Mouse (Mus musculus) erythroblast, embryonic 14.5 days (primary cell): ENCODE results near the gene Lrmda.

Source experiments
- GATA1 ChIP-seq: IDR thresholded peaks from 2 replicates; pipeline ENCODE4 v1.6.1; 2012; ENCODE audit warnings: low read length, inconsistent platforms, mixed read lengths
- TAL1 ChIP-seq: IDR thresholded peaks from 3 replicates; pipeline ENCODE4 v1.6.1; 2012; ENCODE audit warnings: low read length, inconsistent platforms, mixed read lengths

DNA sequence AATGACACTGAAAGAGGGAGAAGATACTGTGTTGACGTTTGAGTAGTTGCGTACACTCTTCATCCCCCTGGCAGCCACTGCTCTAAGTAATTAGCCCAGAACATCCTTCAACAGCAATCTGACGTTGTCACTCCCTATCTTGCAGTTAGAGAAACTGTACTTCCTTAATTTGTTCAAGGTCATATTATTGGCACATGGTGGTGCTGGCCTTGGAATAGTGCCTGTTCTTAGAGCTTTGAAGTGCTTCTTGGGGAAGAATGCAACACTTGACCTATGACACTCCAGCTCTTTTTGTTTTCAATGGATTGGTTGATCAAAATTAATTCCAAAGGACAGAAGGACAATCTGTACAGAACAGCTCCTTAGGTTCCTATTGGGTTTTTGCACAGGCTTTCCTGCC lies 514.0 kb downstream of the Lrmda start:
- TF ChIP-seq GATA1: no peak
- TF ChIP-seq TAL1: no peak
